Mouse (Mus musculus): ENCODE results near the gene Mical2.

DNA sequence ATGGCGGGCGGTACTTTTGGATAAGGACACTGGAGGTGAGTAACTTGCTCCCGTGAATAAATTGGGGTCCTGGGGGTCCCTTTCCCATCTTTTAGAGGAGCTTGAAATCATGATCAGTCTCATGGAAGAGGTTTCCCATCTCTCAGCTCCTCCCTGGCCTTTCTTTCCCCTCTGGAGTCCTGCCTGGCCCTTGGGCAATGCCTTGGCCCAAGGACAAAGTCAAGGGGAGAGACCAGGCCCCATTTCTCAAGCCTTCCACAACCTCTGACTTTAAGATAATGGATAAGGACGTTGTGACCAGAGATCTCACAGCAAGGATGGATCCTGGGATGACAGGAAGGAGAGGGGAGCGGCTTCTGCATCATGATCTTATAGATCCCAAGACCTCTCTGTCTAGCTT is 152.4 kb downstream of the Mical2 start:
- TF ChIP-seq CTCF (IDR thresholded peaks at IDR 0.05; ENCODE audit: low read depth), result no peak
- no peak for TF ChIP-seq EP300 (IDR thresholded peaks at IDR 0.05; ENCODE audit: low read depth)

All from liver, postnatal 0 days (tissue).